Mouse (Mus musculus) heart, embryonic 15.5 days (tissue): ENCODE data around the gene Atp2c2. TPM values are rescaled to one million over a fixed set of nuclear protein-coding genes. Genes with fewer than 3 reads are reported as not detected.

Source experiments
- ATAC-seq: fragments of 200-750 bp; cut with Nextera tagmentation; replicated peaks from 2 replicates; pipeline ENCODE4 v1.8.0; 2017; ENCODE audit warnings: low read depth, moderate TSS enrichment; ENCODE audit not compliant: insufficient number of reproducible peaks, insufficient read depth, low FRiP score
- H3K27ac ChIP-seq: fragments of 300-500 bp; sonication (generic); 2 replicates; pipeline ENCODE4 v1.5.1; 2015; ENCODE audit warnings: mild to moderate bottlenecking, inconsistent platforms
- H3K27me3 ChIP-seq: fragments of 300-500 bp; sonication (generic); 2 replicates; pipeline ENCODE4 v1.6.1; 2015; ENCODE audit warnings: inconsistent platforms
- H3K36me3 ChIP-seq: fragments of 300-500 bp; sonication (generic); 2 replicates; pipeline ENCODE4 v1.6.1; 2015; ENCODE audit warnings: mild to moderate bottlenecking, inconsistent platforms
- H3K4me1 ChIP-seq: fragments of 300-500 bp; sonication (generic); replicated peaks from 2 replicates; pipeline ENCODE4 v1.6.1; 2015; ENCODE audit warnings: inconsistent platforms
- H3K4me2 ChIP-seq: fragments of 300-500 bp; sonication (generic); 2 replicates; pipeline ENCODE4 v1.6.1; 2015; ENCODE audit warnings: inconsistent platforms, mild to moderate bottlenecking, moderate library complexity
- H3K4me3 ChIP-seq: fragments of 300-500 bp; sonication (generic); 2 replicates; pipeline ENCODE4 v1.5.1; 2015; ENCODE audit warnings: mild to moderate bottlenecking, inconsistent platforms
- H3K9ac ChIP-seq: fragments of 300-500 bp; sonication (generic); 2 replicates; pipeline ENCODE4 v1.6.1; 2015; ENCODE audit warnings: mild to moderate bottlenecking, inconsistent platforms
- H3K9me3 ChIP-seq: fragments of 300-500 bp; sonication (generic); replicated peaks from 2 replicates; pipeline ENCODE4 v1.6.1; 2016; ENCODE audit warnings: inconsistent platforms
- WGBS: fragments of 180-500 bp; shearing (Covaris S2); methylation state at CpG from one replicate; pipeline ENCODE4 v1.1.7; 2015; ENCODE audit warnings: mixed read lengths; 5-methylcytosine and 5-hydroxymethylcytosine counted together
- polyA plus RNA-seq: library from polyadenylated mRNA; unstranded; fragments of >200 nt; fragmentation: Nextera tagmentation; extraction: Ambion mirVana; gene quantifications from 2 replicates; pipeline ENCODE4 v1.2.1, GENCODE M21; 2015

Atp2c2 gene
- polyA plus RNA-seq, 1 experiment from 2014 or later: 0.13 TPM

GRCm38 (mm10) chr8:119708471-119708870 is 8.7 kb downstream of the Atp2c2 start:
- no peak overlapping the region for H3K4me3 ChIP-seq
- ATAC-seq: no peak
- H3K9ac ChIP-seq: no peak overlapping the region
- H3K27ac ChIP-seq: no peak overlapping the region
- 86% methylated on average over 8 of the region's 8 CpGs for WGBS
- H3K4me1 ChIP-seq: no peaks in the 10 kb centered on the region; the same call in 1 of the 2 replicates
- H3K4me2 ChIP-seq: no peak overlapping the region
- no peaks in the 10 kb centered on the region for H3K36me3 ChIP-seq
- H3K9me3 ChIP-seq: no peaks in the 10 kb centered on the region
- no peaks in the 10 kb centered on the region; the same call in 1 of the 2 replicates for H3K27me3 ChIP-seq

- no peak overlapping the region for H3K4me3 ChIP-seq
- no peaks in the 10 kb centered on the region; the same call in 1 of the 2 replicates for H3K27me3 ChIP-seq
- WGBS: 61% methylated on average over 14 of the region's 14 CpGs
- ATAC-seq: peak; percentile 12; the same call in 1 of the 2 replicates
- H3K4me1 ChIP-seq: no peaks in the 10 kb centered on the region; the same call in 1 of the 2 replicates
- H3K9me3 ChIP-seq: no peaks in the 10 kb centered on the region
- no peak overlapping the region for H3K4me2 ChIP-seq
- no peak overlapping the region for H3K27ac ChIP-seq
- no peak overlapping the region for H3K9ac ChIP-seq
- no peaks in the 10 kb centered on the region for H3K36me3 ChIP-seq
Observed at GRCm38 (mm10) chr8:119708878-119709702, 9.3 kb downstream of the Atp2c2 start.

GRCm38 (mm10) chr8:119709703-119710093 is 9.9 kb downstream of the Atp2c2 start:
- H3K27me3 ChIP-seq: no peaks in the 10 kb centered on the region; the same call in 1 of the 2 replicates
- ATAC-seq: no peak
- H3K27ac ChIP-seq: no peak overlapping the region
- H3K9me3 ChIP-seq: no peaks in the 10 kb centered on the region
- 79% methylated on average over 11 of the region's 11 CpGs for WGBS
- H3K4me2 ChIP-seq: no peak overlapping the region
- no peaks in the 10 kb centered on the region for H3K36me3 ChIP-seq
- H3K4me3 ChIP-seq: no peak overlapping the region
- no peak overlapping the region for H3K9ac ChIP-seq
- no peaks in the 10 kb centered on the region; the same call in 1 of the 2 replicates for H3K4me1 ChIP-seq

- H3K4me1 ChIP-seq: peaks cover 6% of the 10 kb centered on the region
- ATAC-seq: no peak
- no peak overlapping the region for H3K4me3 ChIP-seq
- H3K4me2 ChIP-seq: no peak overlapping the region
- H3K9me3 ChIP-seq: no peaks in the 10 kb centered on the region
- no peak overlapping the region for H3K9ac ChIP-seq
- H3K27ac ChIP-seq: no peak overlapping the region
- H3K36me3 ChIP-seq: no peaks in the 10 kb centered on the region
- no peaks in the 10 kb centered on the region; the same call in 1 of the 2 replicates for H3K27me3 ChIP-seq
- 52% methylated on average over 6 of the region's 6 CpGs for WGBS
Observed at GRCm38 (mm10) chr8:119712226-119712625, 12.4 kb downstream of the Atp2c2 start.

- Histone ChIP-seq H3K4me1 (peaks cover 6% of the 10 kb centered on the region), H3K9ac (no peak overlapping the region), H3K27ac (no peak overlapping the region), H3K4me3 (no peak overlapping the region), H3K4me2 (no peak overlapping the region), H3K36me3 (no peaks in the 10 kb centered on the region), H3K9me3 (no peaks in the 10 kb centered on the region), H3K27me3 (no peaks in the 10 kb centered on the region; the same call in 1 of the 2 replicates)
- WGBS: 79% methylated on average over 5 of the region's 5 CpGs
- ATAC-seq: no peak
Observed at GRCm38 (mm10) chr8:119713421-119713820, 13.6 kb downstream of the Atp2c2 start.

GRCm38 (mm10) chr8:119715221-119715620 is 15.4 kb downstream of the Atp2c2 start:
- Histone ChIP-seq H3K4me3 (no peak overlapping the region), H3K4me1 (peaks cover 12% of the 10 kb centered on the region), H3K27ac (peak overlapping the region; percentile 46), H3K36me3 (no peaks in the 10 kb centered on the region), H3K4me2 (0 out of 2 replicates have a peak overlapping the region, but pooled peaks have one; percentile 6), H3K9ac (no peak overlapping the region), H3K9me3 (no peaks in the 10 kb centered on the region), H3K27me3 (no peaks in the 10 kb centered on the region)
- no peak; the same call in 1 of the 2 replicates for ATAC-seq
- WGBS: 51% methylated on average over 12 of the region's 12 CpGs

- Histone ChIP-seq H3K4me2 (no peak overlapping the region), H3K27ac (no peak overlapping the region)
Observed at GRCm38 (mm10) chr8:119716730-119717299, 17.0 kb downstream of the Atp2c2 start.

GRCm38 (mm10) chr8:119717765-119718164 is 18.0 kb downstream of the Atp2c2 start:
- Histone ChIP-seq H3K36me3 (no peaks in the 10 kb centered on the region), H3K9ac (no peak overlapping the region), H3K27me3 (0 out of 2 replicates have a peak, but pooled peaks cover 3% of the 10 kb centered on the region), H3K9me3 (no peaks in the 10 kb centered on the region), H3K4me3 (no peak overlapping the region), H3K27ac (no peak overlapping the region), H3K4me2 (no peak overlapping the region), H3K4me1 (peaks cover 12% of the 10 kb centered on the region)
- WGBS: 61% methylated on average over 9 of the region's 9 CpGs
- no peak for ATAC-seq

More at GRCm38 (mm10) chr8:119716730-119717299, 17.0 kb downstream of the Atp2c2 start:
- Histone ChIP-seq H3K36me3 (no peaks in the 10 kb centered on the region), H3K4me1 (peaks cover 12% of the 10 kb centered on the region), H3K4me3 (no peak overlapping the region), H3K9me3 (no peaks in the 10 kb centered on the region), H3K27me3 (0 out of 2 replicates have a peak, but pooled peaks cover 3% of the 10 kb centered on the region), H3K9ac (no peak overlapping the region)
- ATAC-seq: no peak

- 45% methylated on average over 12 of the region's 12 CpGs for WGBS
- no peak overlapping the region for H3K4me3 ChIP-seq
- no peak for ATAC-seq
- H3K27ac ChIP-seq: no peak overlapping the region
- no peak overlapping the region for H3K9ac ChIP-seq
- H3K4me2 ChIP-seq: no peak overlapping the region
- H3K9me3 ChIP-seq: no peaks in the 10 kb centered on the region
- H3K27me3 ChIP-seq: 0 out of 2 replicates have a peak, but pooled peaks cover 3% of the 10 kb centered on the region
- peaks cover 22% of the 10 kb centered on the region for H3K4me1 ChIP-seq
- no peaks in the 10 kb centered on the region for H3K36me3 ChIP-seq
Observed at GRCm38 (mm10) chr8:119719011-119719501, 19.2 kb downstream of the Atp2c2 start.

- no peak overlapping the region for H3K27ac ChIP-seq
- no peaks in the 10 kb centered on the region for H3K36me3 ChIP-seq
- 0 out of 2 replicates have a peak, but pooled peaks cover 3% of the 10 kb centered on the region for H3K27me3 ChIP-seq
- no peaks in the 10 kb centered on the region for H3K9me3 ChIP-seq
- WGBS: 61% methylated on average over 6 of the region's 6 CpGs
- H3K9ac ChIP-seq: no peak overlapping the region
- H3K4me2 ChIP-seq: no peak overlapping the region
- H3K4me3 ChIP-seq: no peak overlapping the region
- peaks cover 20% of the 10 kb centered on the region for H3K4me1 ChIP-seq
- ATAC-seq: no peak
Observed at GRCm38 (mm10) chr8:119722348-119722747, 22.5 kb downstream of the Atp2c2 start.

GRCm38 (mm10) chr8:119723676-119724075 is 23.9 kb downstream of the Atp2c2 start:
- no peaks in the 10 kb centered on the region for H3K36me3 ChIP-seq
- H3K9me3 ChIP-seq: no peaks in the 10 kb centered on the region
- H3K27ac ChIP-seq: peak overlapping the region; percentile 45; the same call in 1 of the 2 replicates
- H3K4me3 ChIP-seq: no peak overlapping the region
- H3K4me1 ChIP-seq: peaks cover 20% of the 10 kb centered on the region
- ATAC-seq: 0 out of 2 replicates have a peak, but pooled peaks have one; percentile 16
- peak overlapping the region; percentile 21 for H3K4me2 ChIP-seq
- 0 out of 2 replicates have a peak, but pooled peaks cover 3% of the 10 kb centered on the region for H3K27me3 ChIP-seq
- no peak overlapping the region for H3K9ac ChIP-seq
- 25% methylated on average over 4 of the region's 4 CpGs for WGBS
